ENCODE assay signal across 8 mouse cellular contexts in the genomic region with DNA sequence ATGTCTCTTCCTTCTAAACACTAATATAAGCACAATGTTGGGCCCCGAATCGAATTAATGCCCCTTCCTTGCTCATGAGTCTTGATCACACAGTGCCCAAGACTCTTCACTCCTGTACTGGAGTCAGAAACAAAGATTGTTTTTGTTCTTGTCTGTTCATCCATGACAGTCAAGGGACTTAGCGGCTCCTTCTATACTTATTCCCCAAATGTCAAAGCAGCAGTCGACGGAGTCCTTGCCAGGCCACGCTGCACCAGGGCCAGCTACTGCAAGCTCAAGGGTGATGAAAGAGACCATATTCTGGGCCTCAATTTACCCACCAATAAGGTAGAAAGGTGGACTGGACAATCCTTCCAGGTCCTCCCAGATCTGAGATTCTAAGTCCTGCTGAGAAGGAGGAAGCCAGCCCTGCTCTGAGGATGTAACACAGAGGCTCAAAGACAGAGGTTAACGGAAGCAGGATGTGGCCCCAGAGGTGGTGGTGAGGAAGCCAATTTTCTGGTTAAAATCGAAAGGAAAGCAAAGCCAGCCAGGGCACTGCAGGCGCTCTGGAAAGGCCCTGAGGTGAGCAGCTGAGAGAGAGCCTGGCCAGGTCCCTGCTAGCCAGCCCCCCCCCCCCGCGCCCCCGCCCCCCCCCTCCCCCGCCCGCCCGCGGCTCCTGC. TPM values are rescaled to one million over a fixed set of nuclear protein-coding genes. Genes with fewer than 3 reads are reported as not detected.
A peak's percentile ranks its signal among the peaks of the same experiment; 100 is the strongest.
DNase-seq lines count a peak whose midpoint lies in the region; ATAC-seq and TF ChIP-seq lines count a peak whose summit lies in the region.

No protein-coding gene starts in this region.

- H3K27ac ChIP-seq in testis, adult 2 months (ENCODE audit: control insufficient read depth, insufficient read depth, low read depth, low read length), result peak overlapping the region; percentile 15
- H3K27ac ChIP-seq in lung, postnatal 0 days (ENCODE audit: low read length), result 0 out of 2 replicates have a peak overlapping the region, but pooled peaks have one; percentile 22

- peak; percentile 8 for ATAC-seq in lung, postnatal 0 days

- H3K4me1 ChIP-seq in testis, adult 2 months (ENCODE audit: control insufficient read depth, insufficient read depth, low read length), result peaks cover 4% of the 10 kb centered on the region
- peaks cover 9% of the 10 kb centered on the region; the same call in 1 of the 2 replicates for H3K4me1 ChIP-seq in lung, postnatal 0 days (ENCODE audit: insufficient read depth, low read depth, low read length)

- no peak overlapping the region for H3K9ac ChIP-seq in lung, postnatal 0 days (replicated peaks; ENCODE audit: low read depth)

- H3K4me3 ChIP-seq in testis, adult 2 months (ENCODE audit: control insufficient read depth, low read depth, low read length), result no peak overlapping the region
- H3K4me3 ChIP-seq in lung, postnatal 0 days (ENCODE audit: low read depth, low read length), result no peak overlapping the region

- DNase-seq in adrenal gland, postnatal 10 days, result peak; percentile 53
- DNase-seq in adrenal gland, postnatal 25 days, result no peak
- no peak for DNase-seq in testis, postnatal 14 days (ENCODE audit: low spot score)
- DNase-seq in kidney, adult 18-20 months, result peak; percentile 48
- peak; percentile 34 for DNase-seq in lung, postnatal 0 days (ENCODE audit: low spot score)
- no peak for DNase-seq in ovary, postnatal 10 days (ENCODE audit: low spot score)
- no peak for DNase-seq in right cerebral cortex, adult 2 months (ENCODE audit: low spot score in 2 of 2)

- no peak for TF ChIP-seq POLR2A in testis, adult 2 months (IDR thresholded peaks at IDR 0.05; ENCODE audit: control insufficient read depth, low read depth, low read length)

- H3K4me2 ChIP-seq in lung, postnatal 0 days (replicated peaks; ENCODE audit: low read depth, low read length), result peak overlapping the region; percentile 23

- no peaks in the 10 kb centered on the region for H3K27me3 ChIP-seq in testis, adult 2 months (ENCODE audit: control insufficient read depth, insufficient read depth, low read length)
- no peaks in the 10 kb centered on the region for H3K27me3 ChIP-seq in lung, postnatal 0 days (replicated peaks; ENCODE audit: insufficient read depth, low read length)

- no peak for TF ChIP-seq EP300 in lung, postnatal 0 days (IDR thresholded peaks at IDR 0.05)

- no peaks in the 10 kb centered on the region for H3K36me3 ChIP-seq in testis, adult 2 months (ENCODE audit: control insufficient read depth, insufficient read depth, low read length)
- peaks cover 10% of the 10 kb centered on the region; the same call in 1 of the 2 replicates for H3K36me3 ChIP-seq in lung, postnatal 0 days (ENCODE audit: insufficient read depth, low read length)

- H3K9me3 ChIP-seq in lung, postnatal 0 days (ENCODE audit: low read length), result no peaks in the 10 kb centered on the region

- TF ChIP-seq CTCF in testis, adult 2 months (IDR thresholded peaks at IDR 0.05; ENCODE audit: control insufficient read depth, insufficient read depth, insufficient replicate concordance, low read depth, low read length), result no peak
- no peak for TF ChIP-seq CTCF in lung, postnatal 0 days (IDR thresholded peaks at IDR 0.05)

- WGBS in lung, postnatal 0 days, result 52% methylated on average over 10 of the region's 16 CpGs

RNA-seq across cellular contexts. Expression of a gene that starts 8.2 kb away (rescaled TPM):
- 100 to 1,000 TPM; 154 to 227 TPM for total RNA-seq in adrenal gland, postnatal 10 days (2021)
- 92.6 and 100 TPM in 2 replicates for total RNA-seq in adrenal gland, postnatal 25 days (2021)
- polyA plus RNA-seq in testis, adult 2 months (2012; rRNA removed), result 24.0 and 26.5 TPM in 2 replicates
- 357 and 645 TPM in 2 replicates for polyA plus RNA-seq in lung, postnatal 0 days (2015; fragmentation: Nextera tagmentation; extraction: Ambion mirVana)

RNA-seq across cellular contexts. Expression of a gene that starts 46.1 kb away (rescaled TPM):
- total RNA-seq in adrenal gland, postnatal 10 days (2021), result not detected
- total RNA-seq in adrenal gland, postnatal 25 days (2021), result not detected in 2 replicates
- polyA plus RNA-seq in testis, adult 2 months (2012; rRNA removed), result 0.68 and 0.70 TPM in 2 replicates
- polyA plus RNA-seq in lung, postnatal 0 days (2015; fragmentation: Nextera tagmentation; extraction: Ambion mirVana), result not detected in 2 replicates

Comparison
In these comparisons a context has a peak if more than half of its experiments do, and no peak if none do; other contexts are left out.
1. DNase-seq: peak in adrenal gland, postnatal 10 days (single experiment), kidney, adult 18-20 months (single experiment) and lung, postnatal 0 days (single experiment); none in adrenal gland, postnatal 25 days (single experiment), testis, postnatal 14 days (single experiment), ovary, postnatal 10 days (single experiment) and right cerebral cortex, adult 2 months (0 of 2).